Mouse (Mus musculus) forebrain, postnatal 0 days (tissue): ENCODE data around the gene Stxbp3. TPM values are rescaled to one million over a fixed set of nuclear protein-coding genes. Genes with fewer than 3 reads are reported as not detected.
"Not testable (repeated sequence)": the region's sequence is repeated elsewhere in the genome, so short reads cannot be mapped to it uniquely, and the experiment has no call there.

ENCODE experiments used
- ATAC-seq: fragments of 200-750 bp; cut with Nextera tagmentation; 2 replicates; pipeline ENCODE4 v1.8.0; 2017; ENCODE audit warnings: mild to moderate bottlenecking, moderate library complexity
- DNase-seq: peaks from one replicate; pipeline ENCODE4 v3.0.0-alpha.2; 2015
- H3K27ac ChIP-seq: fragments of 300-500 bp; sonication (generic); 2 replicates; pipeline ENCODE4 v1.5.1; 2014; ENCODE audit warnings: low read depth, mild to moderate bottlenecking, antibody characterized with exemption, low read length, moderate library complexity, mixed read lengths
- H3K27me3 ChIP-seq: fragments of 300-500 bp; sonication (generic); 2 replicates; pipeline ENCODE4 v1.6.1; 2014; ENCODE audit warnings: mild to moderate bottlenecking, low read length, mixed read lengths; ENCODE audit not compliant: insufficient read depth
- H3K36me3 ChIP-seq: fragments of 300-500 bp; sonication (generic); 2 replicates; pipeline ENCODE4 v1.6.1; 2014; ENCODE audit warnings: mild to moderate bottlenecking, moderate library complexity; ENCODE audit not compliant: insufficient read depth
- H3K4me1 ChIP-seq: fragments of 300-500 bp; sonication (generic); 2 replicates; pipeline ENCODE4 v1.6.1; 2014; ENCODE audit warnings: antibody characterized with exemption; ENCODE audit not compliant: insufficient read depth
- H3K4me2 ChIP-seq: fragments of 300-500 bp; sonication (generic); 2 replicates; pipeline ENCODE4 v1.6.1; 2014; ENCODE audit warnings: low read depth, mild to moderate bottlenecking, moderate library complexity
- H3K4me3 ChIP-seq: fragments of 300-500 bp; sonication (generic); 2 replicates; pipeline ENCODE4 v1.5.1; 2014; ENCODE audit warnings: low read depth, low read length, mixed read lengths
- H3K9ac ChIP-seq: fragments of 300-500 bp; sonication (generic); 2 replicates; pipeline ENCODE4 v1.6.1; 2014; ENCODE audit warnings: mild to moderate bottlenecking
- H3K9me3 ChIP-seq: fragments of 300-500 bp; sonication (generic); 2 replicates; pipeline ENCODE4 v1.6.1; 2016; ENCODE audit warnings: low read length
- CTCF ChIP-seq: sonication (generic); IDR thresholded peaks from 2 replicates; pipeline ENCODE4 v1.5.1; 2016; ENCODE audit warnings: antibody characterized with exemption, control low read depth, low read depth
- WGBS: fragments of 180-500 bp; shearing (Covaris S2); extraction: QIAGEN DNeasy Blood & Tissue Kit; methylation state at CpG from one replicate; pipeline ENCODE4 v1.1.7; 2014; 5-methylcytosine and 5-hydroxymethylcytosine counted together
- polyA plus RNA-seq: library from polyadenylated mRNA; unstranded; fragments of >200 nt; fragmentation: Nextera tagmentation; extraction: Ambion mirVana; gene quantifications from 2 replicates; pipeline ENCODE4 v1.2.1, GENCODE M21; 2015
- total RNA-seq: library from RNA; depleted of rRNA; stranded (reverse); fragments of >200 nt; gene quantifications from 2 replicates; pipeline ENCODE4 v1.2.3, GENCODE M21; 2014

The Stxbp3 gene
- total and polyA plus RNA-seq, 2 experiments from 2014 or later, result 9.7 to 11.2 TPM

DNA sequence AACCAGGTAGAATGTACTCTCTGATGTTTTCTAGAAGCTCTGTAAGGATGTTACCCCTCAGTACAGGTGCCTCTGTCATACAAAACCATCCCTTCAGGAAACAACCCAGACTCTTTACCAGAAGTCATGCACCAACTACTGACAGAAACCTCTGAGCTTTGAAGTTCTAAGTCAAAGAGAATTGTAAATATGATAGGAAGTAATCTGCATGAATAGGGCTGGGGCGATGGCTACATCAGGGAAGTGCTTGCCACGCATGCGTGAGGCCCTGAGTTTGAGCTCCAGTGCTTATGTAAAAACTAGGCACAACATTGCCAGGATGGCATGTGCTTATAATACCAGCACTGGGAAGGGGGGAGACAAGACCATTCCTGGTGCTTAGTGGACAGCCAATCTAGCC is 25.4 kb upstream of the Stxbp3 start:
- no peak for DNase-seq
- Histone ChIP-seq H3K4me2 (no peak overlapping the region), H3K9ac (no peak overlapping the region), H3K36me3 (no peaks in the 10 kb centered on the region), H3K27ac (no peak overlapping the region), H3K4me3 (no peak overlapping the region), H3K27me3 (no peaks in the 10 kb centered on the region), H3K9me3 (no peaks in the 10 kb centered on the region), H3K4me1 (no peaks in the 10 kb centered on the region)
- TF ChIP-seq CTCF, result no peak
- ATAC-seq, result no peak
- 93% methylated on average over 3 of the region's 3 CpGs for WGBS

DNA sequence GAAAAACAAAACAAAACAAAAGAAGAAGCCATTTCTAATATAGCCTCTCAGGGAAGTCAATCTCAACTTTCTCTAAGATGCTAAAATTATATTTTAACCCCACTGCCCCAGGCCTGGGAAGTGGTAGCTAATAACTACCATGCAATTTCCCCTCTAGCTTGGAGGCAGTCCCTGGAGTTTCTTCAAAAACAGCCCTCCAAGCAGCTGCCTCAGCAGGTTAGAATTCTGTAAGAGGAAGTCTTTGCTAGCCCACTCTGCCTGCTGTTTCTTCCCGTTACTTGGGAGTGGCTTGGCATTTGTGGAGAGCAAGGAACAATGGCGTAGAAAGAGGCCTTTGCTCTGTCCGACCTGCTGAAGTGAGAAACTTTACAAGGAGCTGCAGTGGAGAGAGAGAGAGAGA is 24.8 kb upstream of the Stxbp3 start:
- no peak overlapping the region for H3K9ac ChIP-seq
- H3K4me1 ChIP-seq, result no peaks in the 10 kb centered on the region
- ATAC-seq, result no peak
- WGBS, result 27% methylated on average over 3 of the region's 3 CpGs
- H3K36me3 ChIP-seq, result no peaks in the 10 kb centered on the region
- no peak overlapping the region for H3K4me2 ChIP-seq
- no peak overlapping the region for H3K27ac ChIP-seq
- no peaks in the 10 kb centered on the region for H3K9me3 ChIP-seq
- no peak for TF ChIP-seq CTCF
- H3K27me3 ChIP-seq, result no peaks in the 10 kb centered on the region
- DNase-seq, result no peak
- H3K4me3 ChIP-seq, result no peak overlapping the region

DNA sequence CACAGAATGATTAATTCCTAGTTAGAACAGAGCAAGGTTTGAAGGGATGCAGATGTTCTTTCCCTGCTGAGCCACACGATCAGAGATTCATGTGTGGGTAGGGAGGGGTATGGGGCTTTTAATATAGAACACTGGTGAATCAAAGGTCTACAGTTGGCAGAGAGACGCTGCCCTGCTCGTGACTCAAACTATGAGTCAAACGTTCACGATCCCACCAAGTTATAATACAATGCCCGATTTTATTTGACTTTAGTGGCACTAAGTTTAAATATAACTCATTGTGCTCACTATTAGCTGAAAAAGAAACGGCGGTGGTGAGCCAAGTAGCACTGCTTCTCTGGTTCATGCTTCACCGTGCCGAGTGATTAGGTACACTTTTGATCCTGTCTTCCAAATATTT is 22.8 kb upstream of the Stxbp3 start:
- no peak for ATAC-seq
- H3K4me2 ChIP-seq, result no peak overlapping the region
- 67% methylated on average over 10 of the region's 10 CpGs for WGBS

DNA sequence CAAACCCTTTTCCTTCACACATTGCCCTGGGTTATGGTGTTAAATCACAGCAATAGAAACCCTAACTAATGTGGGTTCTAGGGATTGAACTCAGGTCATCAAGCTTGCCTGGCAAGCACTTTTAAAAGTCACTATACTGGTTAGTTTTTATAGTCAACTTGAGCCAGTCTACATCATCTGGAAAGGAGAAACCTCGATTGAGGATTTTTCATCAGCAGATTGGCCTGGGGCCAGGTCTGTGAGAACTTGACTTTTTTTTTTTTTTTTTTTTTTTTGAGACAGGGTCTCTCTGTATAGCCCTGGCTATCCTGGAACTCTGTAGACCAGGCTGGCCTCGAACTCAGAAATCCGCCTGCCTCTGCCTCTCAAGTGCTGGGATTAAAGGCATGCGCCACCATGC is 22.0 kb upstream of the Stxbp3 start:
- H3K27me3 ChIP-seq, H3K9ac ChIP-seq, H3K4me2 ChIP-seq, H3K27ac ChIP-seq, H3K36me3 ChIP-seq, H3K4me3 ChIP-seq, DNase-seq, H3K9me3 ChIP-seq, H3K4me1 ChIP-seq, ATAC-seq: not testable (repeated sequence)
- WGBS, result 89% methylated on average over 4 of the region's 4 CpGs

More for the DNA sequence above, 22.8 kb upstream of the Stxbp3 start:
- no peaks in the 10 kb centered on the region for H3K9me3 ChIP-seq
- no peak overlapping the region for H3K27ac ChIP-seq
- no peak for DNase-seq
- H3K36me3 ChIP-seq, result no peaks in the 10 kb centered on the region
- no peaks in the 10 kb centered on the region for H3K4me1 ChIP-seq
- no peaks in the 10 kb centered on the region for H3K27me3 ChIP-seq
- no peak overlapping the region for H3K4me3 ChIP-seq
- no peak overlapping the region for H3K9ac ChIP-seq
- no peak for TF ChIP-seq CTCF

DNA sequence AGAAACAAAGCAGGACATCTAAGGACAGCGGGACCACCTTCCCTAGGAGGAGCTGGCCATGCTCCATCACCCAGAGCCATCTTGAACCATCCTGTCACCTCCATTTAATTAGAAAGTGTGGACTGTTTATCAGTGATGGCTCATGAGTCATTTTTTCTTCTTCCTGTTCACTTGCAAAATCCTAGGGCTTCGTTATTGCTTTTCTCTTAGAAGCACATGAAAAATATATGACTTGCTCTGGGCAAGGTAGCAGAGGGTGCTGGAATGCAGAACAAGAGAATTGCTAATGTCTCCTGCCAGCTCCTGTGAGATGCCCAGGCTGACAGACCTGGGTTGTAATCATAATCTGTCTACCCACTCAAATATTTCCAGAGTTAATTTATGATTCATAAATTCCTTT is 20.5 kb upstream of the Stxbp3 start:
- no peaks in the 10 kb centered on the region; the same call in 1 of the 2 replicates for H3K4me1 ChIP-seq
- ATAC-seq, result no peak
- H3K9me3 ChIP-seq, result no peaks in the 10 kb centered on the region
- no peak overlapping the region for H3K4me3 ChIP-seq
- H3K27ac ChIP-seq, result no peak overlapping the region
- H3K4me2 ChIP-seq, result no peak overlapping the region
- no peak for DNase-seq
- WGBS, result 71% methylated on average over 2 of the region's 2 CpGs
- H3K36me3 ChIP-seq, result no peaks in the 10 kb centered on the region
- no peak overlapping the region for H3K9ac ChIP-seq
- no peak for TF ChIP-seq CTCF
- H3K27me3 ChIP-seq, result no peaks in the 10 kb centered on the region

DNA sequence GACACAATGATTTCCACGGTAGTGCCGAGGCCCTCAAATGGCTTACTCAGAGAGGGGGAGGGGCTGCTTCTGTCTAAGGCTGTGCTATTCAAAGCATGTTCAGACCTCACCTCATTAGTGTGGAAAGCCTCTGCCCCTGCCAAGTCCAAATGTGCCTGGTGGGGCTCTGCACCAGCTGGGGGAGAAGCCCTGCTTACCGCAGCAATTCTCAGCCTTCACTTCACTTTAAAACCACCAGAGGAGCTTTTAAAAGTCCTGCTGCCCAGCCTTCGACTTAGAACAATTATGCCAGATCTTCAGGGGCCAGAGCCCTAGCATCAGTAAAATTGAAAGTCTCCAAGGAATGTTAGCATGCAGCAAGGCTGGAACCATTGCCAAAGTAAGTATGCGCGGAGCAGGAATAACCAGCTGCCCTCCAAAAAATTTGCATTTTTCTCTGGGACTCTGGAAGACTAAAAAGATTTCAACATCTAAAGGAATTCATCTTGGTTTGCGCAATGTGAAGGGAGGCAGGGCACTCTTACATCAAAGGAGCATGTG is 18.0 kb upstream of the Stxbp3 start:
- Histone ChIP-seq H3K9ac (no peak overlapping the region), H3K36me3 (no peaks in the 10 kb centered on the region), H3K27me3 (no peaks in the 10 kb centered on the region), H3K4me2 (no peak overlapping the region), H3K4me3 (no peak overlapping the region), H3K4me1 (no peaks in the 10 kb centered on the region; the same call in 1 of the 2 replicates), H3K27ac (no peak overlapping the region), H3K9me3 (no peaks in the 10 kb centered on the region)
- WGBS, result 11% methylated on average over 7 of the region's 7 CpGs
- ATAC-seq, result peak; percentile 83
- peak; percentile 67 for DNase-seq
- peak; percentile 44 for TF ChIP-seq CTCF

DNA sequence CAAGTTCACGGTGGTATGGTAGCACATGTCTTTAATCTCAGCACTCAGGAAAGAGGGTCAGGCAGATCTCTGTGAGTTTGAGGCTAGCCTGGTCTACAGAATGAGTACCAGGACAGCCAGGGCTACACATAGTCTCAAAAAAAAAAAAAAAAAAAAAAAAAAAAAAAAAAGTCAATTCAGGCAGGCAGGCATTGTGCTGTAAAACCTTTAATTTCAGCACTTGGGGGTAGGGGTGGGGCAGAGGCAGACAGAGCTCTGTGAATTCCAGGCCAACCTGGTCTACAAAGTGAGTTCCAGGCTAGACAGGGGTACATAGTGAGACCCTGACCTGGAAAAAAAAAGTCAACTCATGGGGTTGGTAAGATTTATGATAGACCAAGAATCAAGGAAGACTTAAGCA is 17.4 kb upstream of the Stxbp3 start:
- Histone ChIP-seq H3K9ac (no peak overlapping the region), H3K4me1 (no peaks in the 10 kb centered on the region; the same call in 1 of the 2 replicates), H3K36me3 (no peaks in the 10 kb centered on the region), H3K27me3 (no peaks in the 10 kb centered on the region), H3K4me2 (no peak overlapping the region), H3K4me3 (no peak overlapping the region), H3K9me3 (no peaks in the 10 kb centered on the region), H3K27ac (no peak overlapping the region)
- ATAC-seq, result no peak
- no peak for DNase-seq
- 83% methylated on average over 1 of the region's 1 CpGs for WGBS
- TF ChIP-seq CTCF, result no peak

DNA sequence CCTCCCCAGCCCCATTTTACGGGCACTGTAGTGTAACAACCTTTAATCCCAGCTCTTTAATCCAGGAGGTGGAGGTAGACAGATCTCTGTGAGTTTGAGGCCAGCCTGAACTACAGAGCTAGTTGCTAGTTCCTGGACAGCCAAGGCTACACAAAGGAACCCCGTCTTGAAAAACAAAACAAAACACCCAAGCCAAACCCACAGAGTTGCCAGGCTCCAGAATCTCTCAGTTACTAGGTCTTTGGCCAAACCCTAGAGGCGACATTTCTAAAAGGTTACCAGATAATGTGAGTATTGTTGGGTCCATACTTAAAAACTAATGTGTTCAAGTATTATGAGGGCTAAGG is 16.8 kb upstream of the Stxbp3 start:
- no peaks in the 10 kb centered on the region for H3K36me3 ChIP-seq
- DNase-seq (no peak), ATAC-seq (no peak)
- no peak overlapping the region for H3K27ac ChIP-seq
- no peaks in the 10 kb centered on the region for H3K9me3 ChIP-seq
- no peak overlapping the region for H3K4me3 ChIP-seq
- H3K4me2 ChIP-seq, result no peak overlapping the region
- no peaks in the 10 kb centered on the region for H3K27me3 ChIP-seq
- WGBS, result 26% methylated on average over 3 of the region's 3 CpGs
- no peak overlapping the region for H3K9ac ChIP-seq
- no peak for TF ChIP-seq CTCF
- H3K4me1 ChIP-seq, result no peaks in the 10 kb centered on the region; the same call in 1 of the 2 replicates
